Mouse (Mus musculus) cerebellum, postnatal 10 days (tissue): ENCODE measurements around the gene Tmsb4x.

Experiments used
- DNase-seq, 2 experiments: peaks; one replicate each; pipeline ENCODE4 v3.0.0; 2021; ENCODE audit warnings: mixed read lengths in 2 of 2

The Tmsb4x gene

GRCm38 (mm10) chrX:167179961-167180642 is 29.0 kb downstream of the Tmsb4x start:
- no peak for DNase-seq

GRCm38 (mm10) chrX:167179549-167179948 is 29.6 kb downstream of the Tmsb4x start:
- no peak for DNase-seq

- DNase-seq, result peak in 1 of 2 experiments; percentile 10
Observed at GRCm38 (mm10) chrX:167175319-167175718, 33.8 kb downstream of the Tmsb4x start.

GRCm38 (mm10) chrX:167174311-167174710 is 34.8 kb downstream of the Tmsb4x start:
- no peak for DNase-seq

- no peak for DNase-seq
Observed at GRCm38 (mm10) chrX:167172256-167172655, 36.9 kb downstream of the Tmsb4x start.

GRCm38 (mm10) chrX:167171281-167171680 is 37.8 kb downstream of the Tmsb4x start:
- DNase-seq, result no peak

- no peak for DNase-seq
Observed at GRCm38 (mm10) chrX:167167282-167167681, 41.8 kb downstream of the Tmsb4x start.

GRCm38 (mm10) chrX:167166051-167166450 is 43.1 kb downstream of the Tmsb4x start:
- DNase-seq, result no peak

- no peak for DNase-seq
Observed at GRCm38 (mm10) chrX:167157691-167158090, 51.4 kb downstream of the Tmsb4x start.
